Mouse (Mus musculus) gastrocnemius, postnatal 14 days (tissue): ENCODE results near the gene Zfp281. TPM values are rescaled to one million over a fixed set of nuclear protein-coding genes. Genes with fewer than 3 reads are reported as not detected.

ENCODE experiments used
- DNase-seq: peaks from one replicate; pipeline ENCODE4 v3.0.0; 2021; ENCODE audit warnings: mixed read lengths
- intact Hi-C: fragments of 180-260 bp; cut with DNase I; formaldehyde crosslinking; loops from one replicate; pipeline ENCODE4 v1.15.1; 2025; ENCODE audit warnings: low total_unique reads
- total RNA-seq, 2 experiments: library from RNA; stranded (reverse); gene quantifications; 2 replicates each; pipeline ENCODE4 v1.2.3; 2021

Zfp281 gene
- total RNA-seq, 2 experiments from 2014 or later, result 7.7 to 7.9 TPM

GRCm38 (mm10) chr1:136608339-136609261, 16.1 kb upstream of the Zfp281 start:
- no peak for DNase-seq
- intact Hi-C loops, result no loop called here

DNA sequence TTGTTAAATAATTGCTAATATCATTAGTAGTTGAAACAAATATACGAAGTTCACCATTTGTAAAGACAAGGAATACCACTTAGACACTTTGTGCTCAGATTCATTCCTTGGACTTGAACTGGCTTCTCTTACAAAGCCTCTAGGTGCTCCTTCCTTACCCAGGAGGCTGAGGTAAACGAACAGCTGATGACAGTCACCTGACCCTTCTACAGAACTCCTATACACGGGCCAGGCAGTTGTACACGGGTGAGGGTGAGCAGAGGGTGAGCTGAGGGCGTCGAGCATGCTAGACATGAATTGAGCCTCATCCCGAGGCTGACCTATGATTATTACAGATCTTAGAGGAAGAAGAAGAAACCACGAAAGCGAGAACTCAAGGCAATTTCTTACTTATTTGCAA, 12.9 kb upstream of the Zfp281 start:
- intact Hi-C loops, result loop anchor here (10.0 kb wide), 1 partner anchor 47 kb away; no protein-coding TSS in a partner anchor
- DNase-seq, result no peak

DNA sequence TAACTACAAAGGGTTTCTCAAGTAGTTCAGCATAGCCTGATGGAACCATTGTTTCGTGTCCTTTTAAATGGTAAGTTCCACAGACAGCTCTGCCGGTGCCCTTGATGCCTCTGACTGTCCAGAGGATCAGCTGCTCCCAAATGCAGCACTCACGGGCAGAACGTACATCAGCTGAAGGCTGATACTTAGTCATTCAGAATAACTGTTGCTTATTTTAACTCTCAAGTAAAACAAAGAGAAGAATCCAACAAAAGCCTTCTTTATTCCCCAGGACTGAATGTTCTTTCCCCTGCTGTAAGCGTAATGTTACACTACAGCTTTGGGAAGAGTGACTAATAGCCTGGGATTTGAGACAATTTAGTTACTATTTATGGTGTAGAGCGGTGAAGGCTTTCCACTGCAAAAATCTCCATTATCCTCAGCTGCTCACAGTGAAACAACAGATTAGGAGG, 11.4 kb upstream of the Zfp281 start:
- no peak for DNase-seq
- intact Hi-C loops, result loop anchor here (10.0 kb wide), 1 partner anchor 49 kb away; no protein-coding TSS in a partner anchor

GRCm38 (mm10) chr1:136614748-136615440, 9.8 kb upstream of the Zfp281 start:
- DNase-seq, result no peak
- intact Hi-C loops, result loop anchor here (10.0 kb wide), 1 partner anchor 50 kb away; no protein-coding TSS in a partner anchor

GRCm38 (mm10) chr1:136617163-136617788, 7.4 kb upstream of the Zfp281 start:
- DNase-seq, result no peak
- intact Hi-C loops, result loop anchor here (10.0 kb wide), 1 partner anchor 52 kb away; no protein-coding TSS in a partner anchor

DNA sequence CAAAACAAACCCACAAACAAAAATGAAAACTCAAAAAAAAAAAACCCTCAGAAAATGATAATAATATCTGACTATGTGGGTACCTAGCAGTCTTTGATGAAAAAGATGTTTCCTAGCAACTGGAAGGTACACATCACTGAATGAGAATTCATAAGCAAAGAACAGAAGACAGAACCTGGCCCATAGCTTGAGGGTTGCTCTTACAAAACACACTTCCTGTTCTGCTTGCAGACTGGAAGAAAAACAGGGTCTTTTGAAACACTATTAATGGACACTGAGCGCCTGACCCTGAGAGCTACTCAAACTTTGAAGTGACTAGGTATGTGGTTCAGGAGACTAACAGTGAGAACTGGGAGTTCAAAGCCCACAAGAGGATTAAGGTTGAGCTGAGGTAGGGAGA, 6.1 kb upstream of the Zfp281 start:
- no peak for DNase-seq
- intact Hi-C loops, result loop anchor here (10.0 kb wide), 1 partner anchor 54 kb away; no protein-coding TSS in a partner anchor

GRCm38 (mm10) chr1:136625019-136625895, 556 bp downstream of the Zfp281 start:
- intact Hi-C loops, result no loop called here

GRCm38 (mm10) chr1:136626141-136626540, 1.4 kb downstream of the Zfp281 start:
- intact Hi-C loops, result no loop called here
- no peak for DNase-seq

More at GRCm38 (mm10) chr1:136625019-136625895, 556 bp downstream of the Zfp281 start:
- peak; percentile 50 for DNase-seq

DNA sequence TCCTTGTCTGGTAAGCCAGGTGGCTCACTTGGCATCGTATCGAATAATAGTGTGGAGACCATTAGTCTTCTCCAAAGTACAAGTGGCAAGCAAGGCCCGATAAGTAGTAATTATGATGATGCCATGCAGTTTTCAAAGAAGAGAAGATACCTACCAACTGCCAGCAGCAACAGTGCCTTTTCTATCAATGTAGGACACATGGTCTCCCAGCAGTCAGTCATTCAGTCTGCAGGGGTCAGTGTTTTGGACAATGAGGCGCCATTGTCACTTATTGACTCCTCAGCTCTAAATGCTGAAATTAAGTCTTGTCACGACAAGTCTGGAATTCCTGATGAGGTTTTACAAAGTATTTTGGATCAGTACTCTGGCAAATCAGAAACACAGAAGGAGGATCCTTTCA, 2.1 kb downstream of the Zfp281 start:
- DNase-seq, result no peak
- intact Hi-C loops, result no loop called here

- DNase-seq, result no peak
- intact Hi-C loops, result no loop called here
These were observed 2.9 kb downstream of the Zfp281 start for GRCm38 (mm10) chr1:136627591-136627990.

GRCm38 (mm10) chr1:136632891-136633290, 8.2 kb downstream of the Zfp281 start:
- DNase-seq, result no peak
- intact Hi-C loops, result no loop called here

GRCm38 (mm10) chr1:136635644-136636043, 10.9 kb downstream of the Zfp281 start:
- no peak for DNase-seq
- intact Hi-C loops, result no loop called here

DNA sequence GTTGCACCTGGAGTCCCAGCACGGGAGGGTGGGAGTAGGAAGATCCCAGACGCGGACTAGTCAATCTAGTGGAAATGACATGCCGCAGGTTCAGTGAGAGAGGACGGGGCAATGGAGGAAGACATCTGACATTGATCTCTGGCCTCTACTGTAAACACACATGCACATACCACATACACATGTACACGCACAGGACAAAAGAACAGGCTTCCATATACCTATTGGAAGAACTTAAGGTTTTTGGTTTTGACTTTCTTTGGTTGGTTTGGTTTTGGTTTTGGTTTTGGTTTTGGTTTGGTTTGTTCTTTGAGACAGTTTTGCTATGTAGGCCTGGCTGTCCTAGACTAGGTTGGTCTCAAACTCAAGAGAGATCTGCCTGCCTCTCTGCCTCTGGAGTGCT, 12.2 kb downstream of the Zfp281 start:
- DNase-seq, result no peak
- intact Hi-C loops, result no loop called here

GRCm38 (mm10) chr1:136637696-136638095, 13.0 kb downstream of the Zfp281 start:
- intact Hi-C loops, result no loop called here
- DNase-seq, result no peak

DNA sequence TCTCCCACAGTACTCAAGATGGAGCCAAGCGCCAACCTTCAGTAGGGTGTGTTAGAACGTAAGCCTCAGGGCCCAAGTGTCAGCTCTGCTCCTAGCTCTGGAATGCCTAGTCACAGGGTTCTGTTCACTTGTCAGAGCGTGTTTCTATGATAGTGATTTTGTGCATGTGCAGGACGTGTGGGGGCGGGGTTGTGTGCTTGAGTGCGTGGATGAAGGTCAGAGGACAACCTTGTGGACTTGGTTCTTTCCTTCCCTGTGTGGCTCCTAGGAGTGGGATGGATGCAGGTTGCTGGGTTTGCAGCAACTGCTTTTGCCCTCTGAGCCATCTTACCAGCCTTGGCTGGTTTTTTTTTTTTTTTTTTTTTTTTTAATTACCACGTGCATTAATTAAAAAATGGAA, 13.5 kb downstream of the Zfp281 start:
- intact Hi-C loops, result no loop called here
- DNase-seq, result no peak

- DNase-seq, result no peak
- intact Hi-C loops, result no loop called here
These were observed 14.0 kb downstream of the Zfp281 start for GRCm38 (mm10) chr1:136638699-136639098.

DNA sequence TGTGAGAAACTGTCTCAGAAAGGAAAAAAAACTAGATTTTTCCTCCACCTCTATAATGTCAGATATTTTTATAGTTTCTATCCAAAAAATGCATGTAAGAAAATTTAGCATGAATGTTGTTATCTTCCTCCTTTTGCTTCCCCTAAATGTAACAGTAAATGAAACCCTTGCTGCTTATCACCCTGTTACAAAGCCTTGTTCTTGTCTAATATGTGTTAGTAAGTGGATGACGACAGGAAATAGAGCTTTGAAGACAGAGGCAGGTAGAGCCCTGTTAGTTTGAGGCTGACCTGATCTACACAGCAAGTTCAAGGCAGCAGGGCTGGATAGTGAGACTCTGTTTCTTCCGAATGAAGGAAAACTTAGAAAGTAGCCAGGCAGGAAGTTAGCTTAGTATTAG, 14.5 kb downstream of the Zfp281 start:
- no peak for DNase-seq
- intact Hi-C loops, result no loop called here

- intact Hi-C loops, result no loop called here
- DNase-seq, result no peak
These were observed 18.0 kb downstream of the Zfp281 start for GRCm38 (mm10) chr1:136642701-136643100.

- no peak for DNase-seq
- intact Hi-C loops, result no loop called here
These were observed 19.8 kb downstream of the Zfp281 start for GRCm38 (mm10) chr1:136644486-136644885.
